Mouse (Mus musculus): ENCODE results near the gene St3gal6.

St3gal6 gene

DNA sequence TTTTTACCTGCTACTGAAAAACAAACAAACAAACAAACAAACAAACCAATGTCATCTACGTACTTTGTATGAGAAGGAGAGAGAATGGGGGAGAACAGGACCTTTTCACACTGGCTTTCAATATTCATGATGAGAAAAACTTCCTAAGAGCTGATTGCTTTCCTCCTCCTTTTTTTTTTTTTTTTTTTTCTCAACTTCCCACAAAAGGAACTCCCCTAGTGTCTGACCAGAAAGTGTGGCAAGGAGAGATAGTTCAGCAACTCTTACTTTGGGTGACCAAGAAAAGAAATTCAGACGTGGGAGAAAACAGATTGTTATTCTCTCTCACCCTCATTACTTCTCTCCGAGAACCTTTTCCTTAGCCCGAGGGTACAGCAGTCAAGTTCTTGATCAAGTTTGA lies 2.9 kb downstream of the St3gal6 start:
- no peak for DNase-seq (ENCODE audit: low read depth, low spot score)

GRCm38 (mm10) chr16:58520457-58520856 lies 3.6 kb downstream of the St3gal6 start:
- DNase-seq (ENCODE audit: low read depth, low spot score): no peak

GRCm38 (mm10) chr16:58519650-58520073 lies 4.4 kb downstream of the St3gal6 start:
- no peak for DNase-seq (ENCODE audit: low read depth, low spot score)

DNA sequence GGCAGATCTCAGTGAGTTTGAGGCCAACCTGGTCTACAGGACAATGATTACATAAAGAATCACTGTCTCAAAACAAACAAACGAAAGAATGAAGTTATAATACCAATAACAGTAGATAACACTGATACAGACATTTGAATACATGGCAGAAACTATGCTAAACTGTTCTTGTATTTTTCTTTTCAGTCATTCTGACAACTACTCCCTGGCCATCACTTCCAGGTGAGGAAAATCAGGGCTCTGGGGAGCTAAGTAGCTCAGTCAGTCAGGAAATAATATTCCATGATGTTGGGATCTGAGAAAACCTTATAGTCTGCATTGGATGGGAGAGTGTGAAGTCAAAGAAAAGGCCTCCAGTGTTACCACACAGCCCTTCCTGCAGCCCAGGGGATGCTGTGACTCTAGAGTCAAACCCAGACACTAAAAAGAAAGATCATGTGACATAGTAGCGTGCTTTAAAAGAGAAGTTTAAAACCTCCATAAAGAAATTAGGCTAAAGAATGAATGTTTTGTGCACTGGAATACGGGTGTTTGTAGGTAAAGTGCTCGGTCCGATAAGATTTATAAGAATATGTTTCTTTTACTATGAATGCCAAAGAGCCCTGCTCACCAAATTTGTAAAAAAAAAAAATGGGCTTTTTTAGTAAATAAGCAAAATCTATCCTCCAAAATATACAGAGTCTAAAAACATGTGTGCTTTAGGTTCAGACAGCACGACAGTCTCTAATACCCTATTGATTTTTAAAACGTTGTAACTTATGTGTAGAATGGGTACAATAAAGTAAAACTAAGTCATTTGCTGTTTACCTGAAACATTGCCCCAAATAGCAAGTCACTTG lies 6.9 kb downstream of the St3gal6 start:
- no peak for DNase-seq (ENCODE audit: low read depth, low spot score)

- DNase-seq (ENCODE audit: low read depth, low spot score): no peak
These were observed 7.9 kb downstream of the St3gal6 start for GRCm38 (mm10) chr16:58516161-58516560.

- DNase-seq (ENCODE audit: low read depth, low spot score): peak; percentile 60
These were observed 9.5 kb downstream of the St3gal6 start for GRCm38 (mm10) chr16:58514565-58514964.

DNA sequence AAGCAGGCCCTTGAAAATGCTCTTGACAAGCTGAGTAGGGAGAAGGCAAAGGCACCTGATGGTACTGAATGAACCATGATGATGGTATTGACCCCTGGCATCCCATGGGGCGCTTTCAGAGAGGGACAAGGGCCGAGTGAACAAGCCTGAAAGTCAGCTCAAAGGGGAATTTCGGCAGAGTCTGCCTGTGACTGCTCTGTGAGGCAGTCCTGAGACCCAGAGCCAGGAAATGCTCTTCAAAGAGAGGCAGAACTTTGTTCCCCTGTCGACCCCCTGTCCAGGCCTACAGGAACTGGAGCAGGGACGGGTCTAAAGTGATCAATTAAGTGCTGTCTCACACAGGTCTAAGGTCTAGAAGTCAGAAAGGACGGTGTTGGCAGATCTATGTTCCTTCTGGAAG lies 10.3 kb downstream of the St3gal6 start:
- no peak for DNase-seq (ENCODE audit: low read depth, low spot score)

DNA sequence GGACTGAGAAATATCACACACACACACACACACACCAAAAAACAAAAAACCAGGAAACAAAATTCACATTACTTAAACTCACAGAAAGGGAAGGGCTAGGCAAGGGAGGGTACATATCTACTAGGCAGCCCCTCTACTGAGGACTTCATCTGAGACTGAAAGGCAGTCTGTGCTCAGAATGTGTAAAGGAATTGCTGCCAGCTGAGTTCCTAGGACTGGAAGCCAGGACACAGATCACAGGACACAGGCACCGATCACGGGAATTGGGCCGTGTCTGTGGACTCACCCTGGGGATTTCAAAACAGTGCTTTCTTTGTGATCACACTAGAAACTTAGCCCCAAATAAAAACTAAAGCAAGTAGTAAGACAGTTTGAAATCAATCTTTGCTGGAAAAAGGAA lies 11.2 kb downstream of the St3gal6 start:
- no peak for DNase-seq (ENCODE audit: low read depth, low spot score)

DNA sequence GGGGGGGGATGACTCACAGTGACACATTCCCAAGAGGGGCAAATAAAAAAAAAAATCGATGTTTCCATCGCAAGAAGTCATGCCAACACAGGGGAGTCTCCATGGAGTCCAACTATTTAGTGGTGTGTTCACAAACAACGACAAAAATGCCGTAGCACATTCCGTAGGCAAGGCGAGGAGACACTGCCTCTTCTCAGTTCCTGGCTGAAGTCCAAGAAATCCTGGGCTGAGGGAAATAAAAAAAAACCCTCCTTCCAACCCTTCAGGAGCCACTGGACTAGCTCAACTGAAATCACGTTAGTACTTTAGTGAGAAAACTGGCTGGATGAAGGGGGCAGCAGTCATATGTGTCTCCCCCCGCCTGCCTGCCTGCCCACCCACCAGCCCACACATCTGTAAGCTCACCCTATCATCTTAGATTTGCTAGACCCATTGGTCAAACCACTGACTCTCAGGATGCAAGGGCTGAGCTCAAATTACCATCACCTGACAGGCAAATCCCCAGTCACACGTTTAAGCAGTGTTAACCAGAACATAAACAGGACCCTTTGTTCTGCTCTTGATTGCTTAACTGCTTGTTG lies 11.8 kb downstream of the St3gal6 start:
- no peak for DNase-seq (ENCODE audit: low read depth, low spot score)

DNA sequence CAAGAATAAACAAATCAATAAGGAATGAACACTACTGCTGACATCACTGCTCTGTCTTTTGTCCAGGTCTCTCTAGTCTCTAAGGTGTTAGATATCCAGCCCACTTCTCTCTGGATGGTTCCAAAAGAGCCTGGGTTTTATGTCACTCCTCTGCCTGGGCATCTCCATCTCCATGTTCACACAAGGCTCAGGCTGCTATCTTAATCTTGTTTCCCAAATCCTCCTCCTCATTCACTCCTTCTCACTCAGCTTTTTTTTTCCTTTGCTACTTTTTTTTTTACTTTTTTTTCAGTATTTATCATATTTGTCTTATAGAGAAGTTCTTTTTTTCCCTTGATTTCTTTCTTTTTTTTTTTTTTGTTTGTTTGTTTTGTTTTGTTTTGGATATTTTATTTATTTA lies 19.1 kb downstream of the St3gal6 start:
- no peak for DNase-seq (ENCODE audit: low read depth, low spot score)

- DNase-seq (ENCODE audit: low read depth, low spot score): no peak
These were observed 21.5 kb downstream of the St3gal6 start for GRCm38 (mm10) chr16:58502566-58502965.

- DNase-seq (ENCODE audit: low read depth, low spot score): no peak
These were observed 22.2 kb downstream of the St3gal6 start for GRCm38 (mm10) chr16:58501760-58502301.

DNA sequence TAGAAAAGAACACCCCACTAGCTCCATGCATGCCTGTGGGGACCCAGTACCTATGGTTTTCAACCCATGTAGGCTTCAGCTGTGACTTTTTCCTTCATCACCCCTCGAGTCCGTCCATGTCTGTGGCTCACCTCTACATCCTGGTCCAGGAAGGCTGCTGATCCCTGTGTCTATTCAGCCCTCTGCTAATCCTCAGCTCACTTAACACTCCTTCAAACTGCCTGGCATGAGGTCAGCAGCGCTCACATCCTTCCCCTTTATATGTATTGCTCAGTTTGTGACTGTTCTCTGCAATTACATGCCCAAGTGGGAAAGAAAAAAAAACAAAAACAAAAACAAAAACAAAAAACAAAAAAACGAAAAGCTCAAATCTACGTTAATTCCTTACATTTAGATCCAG lies 24.4 kb downstream of the St3gal6 start:
- DNase-seq (ENCODE audit: low read depth, low spot score): no peak

DNA sequence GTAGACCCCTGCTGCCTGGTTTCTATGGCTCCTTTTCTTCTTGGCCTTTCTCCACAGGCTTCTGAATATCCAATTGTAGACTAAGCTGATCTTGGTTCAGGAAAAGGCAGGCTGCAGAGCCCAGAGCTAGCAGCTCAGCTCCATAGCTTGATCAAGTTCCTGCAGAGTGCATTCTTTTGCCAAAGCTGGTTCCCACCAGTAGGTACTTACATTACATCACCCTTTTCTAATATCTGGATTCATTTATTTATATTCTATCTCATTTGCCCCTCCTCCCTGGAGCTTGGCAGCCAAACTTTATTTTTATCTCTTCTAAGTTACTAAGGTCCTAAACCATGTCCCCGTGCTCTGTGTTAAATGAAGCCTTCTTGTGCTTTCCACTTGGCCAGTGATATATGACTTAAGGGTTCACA lies 24.9 kb downstream of the St3gal6 start:
- DNase-seq (ENCODE audit: low read depth, low spot score): no peak

DNA sequence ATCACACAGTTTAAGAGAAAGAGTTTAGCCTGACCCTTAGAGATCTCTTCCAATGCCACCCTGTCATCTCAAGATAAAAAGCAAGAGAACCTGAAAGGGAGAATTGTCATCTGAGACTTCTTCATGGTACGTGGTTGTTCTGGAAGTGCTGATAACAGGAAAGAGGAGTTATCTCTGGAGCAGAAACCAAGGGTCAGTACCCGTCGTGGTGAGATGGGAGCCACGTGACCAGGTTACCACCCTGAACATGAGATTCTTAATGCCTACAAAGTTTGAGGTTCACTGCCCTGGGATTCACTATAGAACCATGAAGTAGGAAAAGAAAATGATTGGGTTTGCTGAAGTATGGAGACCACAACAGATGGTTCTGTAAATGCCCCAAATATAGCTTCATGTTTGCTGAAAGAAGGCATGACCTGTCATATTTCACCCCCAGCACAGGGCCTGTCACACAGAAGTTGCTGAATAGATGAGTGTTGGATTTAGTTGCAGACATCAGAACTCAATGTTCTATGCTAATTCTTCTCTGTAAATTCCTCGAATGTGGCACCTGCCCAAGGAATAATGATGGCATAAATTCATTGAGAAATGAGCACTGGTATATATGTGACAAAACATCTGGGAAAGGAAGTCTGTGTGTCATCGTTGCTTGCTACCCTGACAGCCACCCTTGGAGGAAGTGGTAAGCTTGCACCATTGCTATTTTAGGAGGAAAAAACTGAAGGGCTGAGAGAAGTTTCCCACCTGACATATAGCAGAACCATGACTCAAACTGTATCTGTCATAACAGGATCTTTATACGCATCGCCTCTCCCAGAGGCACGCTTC lies 25.9 kb downstream of the St3gal6 start:
- DNase-seq (ENCODE audit: low read depth, low spot score): peak; percentile 62

GRCm38 (mm10) chr16:58496791-58497190 lies 27.3 kb downstream of the St3gal6 start:
- DNase-seq (ENCODE audit: low read depth, low spot score): no peak

DNA sequence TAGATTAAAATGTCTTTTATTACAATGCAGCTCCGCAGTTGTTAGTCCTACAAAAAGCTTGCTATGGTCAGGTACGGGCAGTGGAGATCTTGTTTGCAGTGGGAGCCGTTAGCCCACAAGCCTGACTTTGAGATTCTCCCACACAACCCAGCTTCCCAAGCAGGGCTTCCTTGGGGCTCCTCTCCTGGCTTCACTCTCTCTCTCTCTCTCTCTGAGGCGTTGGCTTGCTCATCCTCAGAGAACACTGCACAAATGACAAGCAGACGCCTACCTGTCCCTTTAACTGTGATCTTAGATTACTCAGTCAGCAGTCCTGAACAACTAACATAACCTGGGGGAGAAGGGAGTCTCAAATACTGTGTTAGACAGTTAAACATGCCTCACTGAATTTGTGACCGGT lies 36.2 kb downstream of the St3gal6 start:
- no peak for DNase-seq (ENCODE audit: low read depth, low spot score)

DNA sequence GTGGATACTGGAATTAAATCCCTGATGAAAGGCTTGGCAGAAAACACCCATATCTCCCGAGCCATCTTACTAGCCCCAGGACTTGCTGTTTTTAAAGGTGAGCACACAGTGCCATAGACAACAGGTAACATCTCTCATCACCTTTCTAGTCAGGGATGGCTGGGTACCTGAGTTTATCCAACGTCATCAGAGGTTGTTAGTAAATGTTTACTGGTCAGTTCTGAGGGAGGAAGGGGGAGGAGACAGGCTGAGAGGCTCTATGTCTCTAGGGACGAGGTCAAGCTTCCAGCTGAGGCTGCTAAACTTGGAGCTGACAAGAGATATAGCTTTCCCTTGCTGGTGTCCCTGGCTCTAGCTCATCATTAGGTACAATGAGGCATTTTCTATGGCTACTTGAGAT lies 41.7 kb downstream of the St3gal6 start:
- DNase-seq (ENCODE audit: low read depth, low spot score): no peak

DNA sequence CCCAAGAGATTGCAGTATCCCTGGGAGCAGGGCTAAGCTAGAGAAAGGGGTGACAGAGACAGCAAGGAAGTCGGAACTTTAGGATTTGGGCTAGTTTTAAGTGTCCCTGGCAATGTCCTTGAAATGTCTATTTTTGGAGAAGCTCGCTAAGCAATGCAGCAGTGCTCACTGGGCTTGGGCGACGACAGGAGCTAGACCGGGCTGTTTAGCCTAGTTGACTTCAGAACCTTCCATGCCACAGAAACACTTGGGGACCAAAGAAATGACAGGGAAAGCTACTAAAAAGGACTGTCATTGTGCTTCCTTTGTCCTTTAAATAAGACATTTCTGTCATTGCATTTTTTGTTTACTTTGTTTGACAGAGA lies 42.2 kb downstream of the St3gal6 start:
- no peak for DNase-seq (ENCODE audit: low read depth, low spot score)

DNA sequence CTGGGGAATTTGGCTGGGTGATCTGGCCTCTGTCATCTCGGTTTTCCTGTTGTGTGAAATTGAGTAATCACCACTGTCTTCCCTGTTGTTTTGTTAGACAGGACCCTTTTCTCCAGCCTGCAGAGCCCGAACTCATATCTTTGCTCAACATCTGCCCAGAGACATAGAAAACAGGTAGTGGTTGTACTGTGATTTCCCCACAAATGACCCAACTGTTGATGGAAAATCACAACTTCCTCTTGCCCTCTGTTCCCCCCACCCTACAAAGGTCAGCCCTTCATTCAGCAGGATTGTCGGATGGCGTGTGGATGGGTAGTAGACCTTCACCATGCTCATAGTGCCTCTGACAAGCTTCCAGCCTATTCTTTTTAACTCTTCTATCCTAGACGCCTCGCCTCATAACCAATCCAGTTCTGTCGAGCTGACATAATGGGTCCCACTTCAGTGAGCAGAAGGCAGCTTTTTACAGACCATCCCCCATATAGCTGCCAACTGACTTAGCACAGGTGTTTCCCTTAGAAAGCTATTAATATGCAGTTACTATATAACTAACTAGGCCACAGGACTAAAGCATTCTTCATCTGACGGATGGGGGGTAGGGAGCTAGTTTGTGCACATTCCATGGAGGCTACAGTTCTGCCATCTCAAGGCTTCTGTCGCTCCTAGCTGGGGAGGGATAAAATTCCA lies 42.7 kb downstream of the St3gal6 start:
- no peak for DNase-seq (ENCODE audit: low read depth, low spot score)

GRCm38 (mm10) chr16:58479898-58480448 lies 44.1 kb downstream of the St3gal6 start:
- DNase-seq (ENCODE audit: low read depth, low spot score): no peak
